8 mouse cellular contexts compared by ENCODE assay signal in genomic region chr12:86726120-86726640, GRCm38 (mm10). TPM values are rescaled to one million over a fixed set of nuclear protein-coding genes. Genes with fewer than 3 reads are reported as not detected.
DNase-seq lines count a peak whose midpoint lies in the region; ATAC-seq lines count a peak whose summit lies in the region.

TSS of gene Angel1 (minus strand) at chr12:86726460.

- peak within 1 kb of the TSS; percentile 82 for H3K4me3 ChIP-seq in heart, embryonic 10.5 days
- peak within 1 kb of the TSS; percentile 76 for H3K4me3 ChIP-seq in kidney, embryonic 15.5 days (replicated peaks)

- peak within 1 kb of the TSS; percentile 69 for H3K9ac ChIP-seq in kidney, embryonic 15.5 days

- peak; percentile 100 for DNase-seq in B cell, adult 2 months
- peak; percentile 98 for DNase-seq in brain, adult 2 months (ENCODE audit: low read depth, low spot score)
- peak; percentile 97 for DNase-seq in heart, embryonic 10.5 days (ENCODE audit: low spot score)
- peak; percentile 98 for DNase-seq in liver
- DNase-seq in spleen, postnatal 4 days (ENCODE audit: low spot score in 2 of 2) = peak; percentile 93 to 95

- peak within 1 kb of the TSS; percentile 94 for H3K27ac ChIP-seq in heart, embryonic 10.5 days
- H3K27ac ChIP-seq in kidney, embryonic 15.5 days = peak within 1 kb of the TSS; percentile 57; the same call in 1 of the 2 replicates

- H3K36me3 ChIP-seq in heart, embryonic 10.5 days = no peaks in the 10 kb centered on the region
- H3K36me3 ChIP-seq in kidney, embryonic 15.5 days = no peaks in the 10 kb centered on the region

- H3K4me1 ChIP-seq in heart, embryonic 10.5 days = peaks cover 36% of the 10 kb centered on the region
- peaks cover 7% of the 10 kb centered on the region; the same call in 1 of the 2 replicates for H3K4me1 ChIP-seq in kidney, embryonic 15.5 days

- H3K9me3 ChIP-seq in heart, embryonic 10.5 days = no peaks in the 10 kb centered on the region
- H3K9me3 ChIP-seq in kidney, embryonic 15.5 days (replicated peaks) = no peaks in the 10 kb centered on the region

- WGBS in heart, embryonic 10.5 days = under 1% methylated on average over 44 of the region's 44 CpGs
- WGBS in kidney, embryonic 15.5 days = under 1% methylated on average over 42 of the region's 44 CpGs

- H3K4me2 ChIP-seq in kidney, embryonic 15.5 days = peak within 1 kb of the TSS; percentile 98

- H3K27me3 ChIP-seq in heart, embryonic 10.5 days (ENCODE audit: insufficient read depth, poor library complexity, severe bottlenecking) = no peaks in the 10 kb centered on the region
- no peaks in the 10 kb centered on the region for H3K27me3 ChIP-seq in kidney, embryonic 15.5 days

- ATAC-seq in erythroblast, adult 5-6 weeks (replicated peaks; ENCODE audit: low FRiP score, poor library complexity, severe bottlenecking) = peak; percentile 93
- peak; percentile 99 for ATAC-seq in kidney, embryonic 15.5 days (replicated peaks; ENCODE audit: low FRiP score)
- peak; percentile 91 for ATAC-seq in monocyte, adult 5-6 weeks (replicated peaks; ENCODE audit: insufficient number of reproducible peaks, low FRiP score, low TSS enrichment, poor library complexity, severe bottlenecking)

RNA-seq across cellular contexts. Expression of gene Angel1, which starts in this region (rescaled TPM):
- total RNA-seq in erythroblast, adult 5-6 weeks (2015; ENCODE audit: low replicate concordance) = not detected in 2 replicates
- total RNA-seq in erythroblast, adult 5-6 weeks (2017; ENCODE audit: low replicate concordance) = 0.09 and 0.14 TPM in 2 replicates
- polyA plus RNA-seq in heart, embryonic 10.5 days (2016; fragmentation: Nextera tagmentation; extraction: Ambion mirVana) = 11.4 and 12.1 TPM in 2 replicates
- 8.5 and 10.2 TPM in 2 replicates for polyA plus RNA-seq in kidney, embryonic 15.5 days (2015; fragmentation: Nextera tagmentation; extraction: Ambion mirVana)
- total RNA-seq in monocyte, adult 5-6 weeks (2017) = 1.4 to 2.0 TPM (median 1.6 TPM) in 3 replicates

Comparison
In these comparisons a context has a peak if more than half of its experiments do, and no peak if none do; other contexts are left out.
1. Peak in every context shown above with its lines: DNase-seq, ATAC-seq, H3K4me3 ChIP-seq and H3K27ac ChIP-seq.
2. Peak in ATAC-seq in erythroblast, adult 5-6 weeks; RNA of the gene not detected or under 1 TPM.